Mouse (Mus musculus) CH12.LX (cell line): ENCODE data around the gene Klhl34.

Experiments
- CHD1 ChIP-seq: IDR thresholded peaks from 2 replicates; pipeline ENCODE4 v1.6.1; 2012; ENCODE audit warnings: low read depth, low read length, improper control_type of control experiment, inconsistent platforms
- CTCF ChIP-seq, 2 experiments: IDR thresholded peaks in 1 of 2; conservative IDR thresholded peaks in 1 of 2; 2 replicates each; pipeline ENCODE4 v1.5.1; 2011 to 2012; ENCODE audit warnings: low read depth in 2 of 2, low read length in 2 of 2, improper control_type of control experiment in 1 of 2, inconsistent platforms in 1 of 2, mild to moderate bottlenecking in 1 of 2, moderate library complexity in 1 of 2
- E2F4 ChIP-seq: IDR thresholded peaks from 2 replicates; pipeline ENCODE4 v1.6.1; 2011; ENCODE audit warnings: low read depth, low read length, improper control_type of control experiment; ENCODE audit not compliant: insufficient replicate concordance
- ELF1 ChIP-seq: IDR thresholded peaks from 2 replicates; pipeline ENCODE4 v1.6.1; 2014; ENCODE audit warnings: low read depth, mild to moderate bottlenecking, inconsistent platforms, low read length, improper control_type of control experiment
- EP300 ChIP-seq: IDR thresholded peaks from 2 replicates; pipeline ENCODE4 v1.6.1; 2011; ENCODE audit warnings: low read length, improper control_type of control experiment
- GABPA ChIP-seq: IDR thresholded peaks from 2 replicates; pipeline ENCODE4 v1.6.1; 2012; ENCODE audit warnings: low read depth, low read length, improper control_type of control experiment, inconsistent platforms; ENCODE audit not compliant: insufficient replicate concordance
- HCFC1 ChIP-seq: IDR thresholded peaks from 2 replicates; pipeline ENCODE4 v1.6.1; 2012; ENCODE audit warnings: low read depth, mild to moderate bottlenecking, inconsistent platforms, low read length, improper control_type of control experiment
- JUND ChIP-seq: conservative IDR thresholded peaks from 2 replicates; pipeline ENCODE4 v1.6.1; 2011; ENCODE audit warnings: low read depth, low read length, improper control_type of control experiment
- MAZ ChIP-seq: IDR thresholded peaks from 2 replicates; pipeline ENCODE4 v1.6.1; 2012; ENCODE audit warnings: low read depth, mild to moderate bottlenecking, inconsistent platforms, low read length, improper control_type of control experiment, moderate library complexity
- POLR2A ChIP-seq: IDR thresholded peaks from 2 replicates; pipeline ENCODE4 v1.6.1; 2011; ENCODE audit warnings: low read depth, mild to moderate bottlenecking, improper control_type of control experiment, low read length
- ZKSCAN1 ChIP-seq: IDR thresholded peaks from 2 replicates; pipeline ENCODE4 v1.6.1; 2012; ENCODE audit warnings: low read depth, inconsistent platforms, low read length, improper control_type of control experiment, borderline replicate concordance
- ZNF384 ChIP-seq: IDR thresholded peaks from 2 replicates; pipeline ENCODE4 v1.6.1; 2012; ENCODE audit warnings: low read depth, low read length, improper control_type of control experiment, inconsistent platforms

DNA sequence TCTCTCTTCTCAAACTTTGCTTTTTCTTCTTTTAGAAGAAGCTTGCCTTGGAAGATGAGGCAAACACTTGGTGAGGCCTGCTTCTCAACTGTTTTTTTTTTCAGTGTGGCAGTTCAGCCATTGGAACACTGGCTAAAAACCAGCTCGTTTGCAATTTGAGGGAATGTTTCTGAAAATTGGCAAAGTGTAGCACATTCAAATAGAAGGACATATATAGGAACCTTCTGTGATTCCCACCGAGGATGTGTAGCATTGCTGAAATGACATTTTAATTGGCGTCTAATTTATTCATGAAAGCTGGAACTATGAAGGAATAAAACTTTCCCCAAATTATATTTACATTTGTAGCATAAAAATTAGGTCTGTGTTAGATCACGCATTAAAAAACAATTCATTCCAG lies 11.7 kb downstream of the Klhl34 start:
- TF ChIP-seq CTCF (conservative IDR thresholded peaks at IDR 0.05 in 1 of 2, IDR thresholded peaks at IDR 0.05 in 1 of 2; ENCODE audit: low read depth in 2 of 2, low read length in 2 of 2) (no peak), POLR2A (no peak), CHD1 (no peak), GABPA (no peak), JUND (no peak), ELF1 (no peak), EP300 (no peak), HCFC1 (no peak), ZNF384 (no peak), ZKSCAN1 (no peak), E2F4 (no peak), MAZ (no peak)
